Mouse (Mus musculus) frontal cortex, postnatal 25 days (tissue): ENCODE measurements around the gene Barx1.

Experiments used
- DNase-seq, 2 experiments: peaks; one replicate each; pipeline ENCODE4 v3.0.0; 2022; ENCODE audit warnings: low spot score in 2 of 2

Barx1 gene

DNA sequence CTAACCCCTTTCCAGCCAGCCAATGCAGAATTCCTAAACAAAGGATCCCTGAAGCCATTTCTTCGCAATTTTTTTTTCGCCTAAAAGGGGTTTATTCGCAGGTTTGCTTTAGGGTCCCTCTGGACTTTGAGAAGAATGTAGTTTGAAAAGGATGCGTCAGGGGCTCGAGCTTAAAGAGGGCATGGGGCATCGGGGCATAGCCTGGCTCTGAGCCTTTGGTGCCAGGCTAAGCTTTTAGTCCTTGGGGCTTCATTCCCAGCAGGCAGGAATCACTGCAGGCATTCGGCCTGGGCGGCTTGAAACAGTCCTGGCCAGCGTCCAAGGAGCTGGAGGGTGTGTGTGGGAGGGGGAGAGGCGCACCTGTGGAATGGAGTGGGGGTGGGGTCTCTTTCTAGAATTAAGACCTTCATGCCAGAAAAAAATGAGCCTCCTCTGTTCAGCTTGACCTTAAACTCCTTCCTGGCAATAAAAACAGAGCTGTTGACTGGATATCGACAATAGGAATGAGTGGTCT is 2.5 kb upstream of the Barx1 start:
- DNase-seq, result no peak

DNA sequence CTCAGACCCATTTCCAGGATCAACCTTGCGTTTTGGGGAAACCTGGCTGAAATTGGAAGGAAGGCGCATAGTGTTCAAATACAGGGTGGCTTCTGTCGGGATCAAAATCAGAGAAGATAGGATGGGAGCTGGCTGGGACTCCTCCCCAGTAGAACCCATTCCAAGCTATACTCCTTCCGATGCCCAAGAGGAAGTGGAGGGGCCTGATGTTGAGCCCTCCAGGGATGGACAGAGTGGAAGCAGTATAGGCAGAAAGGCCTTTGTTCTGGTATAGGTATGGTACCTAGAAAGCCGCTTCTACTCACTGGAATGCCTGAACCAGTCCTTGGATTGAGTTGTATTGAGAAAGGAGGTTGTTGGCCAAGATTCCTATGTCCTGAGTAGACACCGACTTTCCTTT is 2.1 kb upstream of the Barx1 start:
- no peak for DNase-seq

DNA sequence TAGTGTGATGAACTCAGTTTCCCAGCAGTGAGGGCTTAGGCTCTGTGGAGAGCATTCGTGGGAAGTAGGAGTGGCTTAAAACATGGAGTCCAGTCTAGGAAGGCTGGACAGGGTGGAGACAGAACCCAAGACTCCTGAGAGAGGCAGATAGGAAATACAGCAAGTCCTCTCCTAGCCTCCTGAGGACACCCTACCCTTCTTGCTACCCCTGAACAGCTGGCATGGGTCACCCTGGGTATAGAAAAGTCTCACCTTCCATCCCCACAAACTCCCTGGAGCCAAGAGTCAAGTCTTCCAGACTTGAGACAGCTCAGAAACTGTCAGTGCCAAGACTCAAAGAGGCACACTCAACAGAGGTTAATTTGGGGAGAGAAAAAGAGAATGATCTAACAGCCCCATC is 1.2 kb upstream of the Barx1 start:
- no peak for DNase-seq

GRCm38 (mm10) chr13:48663211-48663987 is 601 bp downstream of the Barx1 start:
- no peak for DNase-seq

GRCm38 (mm10) chr13:48663988-48664339 is 1.2 kb downstream of the Barx1 start:
- no peak for DNase-seq

GRCm38 (mm10) chr13:48664916-48665655 is 2.3 kb downstream of the Barx1 start:
- no peak for DNase-seq

DNA sequence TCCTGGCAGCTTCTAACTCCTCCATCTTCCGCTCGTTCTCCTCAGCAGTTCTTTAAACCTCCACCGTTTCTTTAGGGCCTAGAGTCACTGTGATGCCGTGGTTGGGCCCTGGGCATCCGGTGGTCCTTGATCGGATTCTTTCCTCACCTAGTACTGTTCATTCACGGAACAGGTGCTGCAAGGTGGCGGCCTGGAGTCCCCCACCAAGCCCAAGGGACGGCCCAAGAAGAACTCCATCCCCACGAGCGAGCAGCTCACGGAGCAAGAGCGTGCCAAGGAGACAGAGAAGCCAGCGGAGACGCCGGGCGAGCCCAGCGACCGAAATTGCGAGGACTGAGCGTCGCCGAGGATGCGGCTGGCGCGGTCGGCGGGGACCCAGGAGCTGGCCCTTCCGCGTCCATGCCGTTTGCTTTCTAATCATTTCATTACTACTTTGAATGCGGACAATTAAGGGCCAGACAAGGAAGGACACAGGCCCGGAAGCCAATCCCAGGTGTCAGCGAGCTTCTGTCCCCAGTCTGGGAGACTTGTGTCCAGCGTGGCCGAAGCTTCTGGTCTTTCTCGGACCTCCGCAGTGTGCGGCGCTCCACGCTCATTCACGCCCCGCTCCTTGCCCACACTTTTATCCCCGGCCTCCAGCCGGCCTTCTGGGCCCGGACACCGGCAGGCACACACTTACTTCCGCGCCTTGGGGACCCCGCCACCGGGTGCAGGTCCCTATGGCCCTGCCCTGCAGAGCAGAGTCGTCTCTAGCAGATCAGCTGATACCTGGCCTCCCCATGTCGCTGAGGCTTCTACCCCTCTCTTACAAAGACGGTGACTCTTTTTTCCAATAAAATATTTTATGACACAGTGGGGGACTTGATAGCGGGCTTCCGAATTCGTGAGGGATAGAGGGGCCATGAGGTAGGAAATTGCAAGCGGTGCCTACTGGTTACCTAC is 3.1 kb downstream of the Barx1 start:
- no peak for DNase-seq

- DNase-seq, result no peak
Observed at GRCm38 (mm10) chr13:48667461-48667860, 4.7 kb downstream of the Barx1 start.

- no peak for DNase-seq
Observed at GRCm38 (mm10) chr13:48668091-48668975, 5.5 kb downstream of the Barx1 start.

GRCm38 (mm10) chr13:48668976-48669534 is 6.3 kb downstream of the Barx1 start:
- no peak for DNase-seq

DNA sequence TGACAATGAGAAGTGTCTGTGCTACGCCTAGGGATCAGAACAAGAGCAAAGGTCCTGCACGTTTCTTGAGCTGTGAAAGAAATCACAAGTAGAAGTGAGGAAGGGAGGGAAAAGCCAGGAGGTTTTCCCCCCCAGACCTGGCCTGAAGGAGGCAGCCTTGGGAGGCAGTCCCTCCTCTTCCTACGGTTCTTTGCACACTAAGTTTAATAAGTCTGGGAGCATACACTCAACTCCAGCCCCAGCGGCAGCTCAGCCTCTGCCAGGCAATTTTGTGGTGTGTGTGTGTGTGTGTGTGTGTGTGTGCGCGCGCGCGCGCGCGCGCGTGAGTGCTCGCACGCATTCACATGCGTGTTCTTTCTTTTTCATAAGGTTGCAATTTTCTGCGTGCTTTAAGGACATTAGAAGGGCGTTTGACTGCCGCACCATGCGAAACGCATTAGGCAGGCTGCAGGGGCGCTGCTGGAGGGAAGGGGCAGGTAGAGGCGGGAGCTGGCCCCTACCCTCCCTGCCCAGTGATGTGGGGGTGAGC is 9.6 kb downstream of the Barx1 start:
- DNase-seq, result no peak

- no peak for DNase-seq
Observed at GRCm38 (mm10) chr13:48674609-48675008, 11.8 kb downstream of the Barx1 start.

- DNase-seq, result no peak
Observed at GRCm38 (mm10) chr13:48679351-48679750, 16.6 kb downstream of the Barx1 start.

DNA sequence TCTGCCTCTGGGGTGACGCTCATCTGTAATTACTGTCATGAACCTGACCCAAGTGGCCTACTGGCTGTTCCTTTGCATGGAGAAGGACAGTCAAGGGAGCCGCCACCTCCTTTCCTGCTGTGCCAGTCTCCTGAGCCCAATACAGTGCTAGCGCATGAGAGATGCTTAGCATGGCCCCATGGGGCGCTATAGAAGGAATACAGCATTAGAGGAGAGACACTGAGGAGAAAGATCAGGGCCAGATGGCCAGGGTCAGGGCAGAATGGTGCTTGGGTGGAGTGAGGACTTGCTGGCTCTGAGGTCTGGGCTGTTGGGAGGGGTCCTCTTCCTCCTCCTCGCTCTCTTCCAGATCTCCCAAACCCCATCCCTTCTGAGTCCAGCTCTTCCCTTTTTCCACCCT is 23.9 kb downstream of the Barx1 start:
- DNase-seq, result no peak

DNA sequence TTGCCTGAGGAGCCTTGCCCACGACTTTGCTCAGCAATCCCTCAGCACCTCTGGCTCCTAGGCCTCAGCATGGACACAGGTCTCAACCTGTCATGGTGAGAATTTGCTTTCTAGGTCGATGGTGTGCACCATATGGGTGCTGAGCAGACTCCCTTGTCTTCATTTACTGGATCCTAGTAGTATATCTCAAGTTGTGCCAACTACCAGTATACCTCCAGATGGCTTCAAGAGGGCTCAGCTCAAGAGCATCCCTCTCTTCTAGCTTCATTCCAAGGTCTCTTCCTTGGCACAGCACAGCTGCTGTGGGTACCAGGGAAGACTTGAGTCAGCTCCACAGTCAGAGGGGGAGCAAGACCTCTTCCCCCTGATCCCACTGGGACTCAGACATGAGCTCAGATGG is 29.2 kb downstream of the Barx1 start:
- DNase-seq, result no peak

GRCm38 (mm10) chr13:48694090-48695064 is 31.6 kb downstream of the Barx1 start:
- peak; percentile 5 to 19 for DNase-seq

- no peak for DNase-seq
Observed at GRCm38 (mm10) chr13:48706385-48706951, 43.7 kb downstream of the Barx1 start.

DNA sequence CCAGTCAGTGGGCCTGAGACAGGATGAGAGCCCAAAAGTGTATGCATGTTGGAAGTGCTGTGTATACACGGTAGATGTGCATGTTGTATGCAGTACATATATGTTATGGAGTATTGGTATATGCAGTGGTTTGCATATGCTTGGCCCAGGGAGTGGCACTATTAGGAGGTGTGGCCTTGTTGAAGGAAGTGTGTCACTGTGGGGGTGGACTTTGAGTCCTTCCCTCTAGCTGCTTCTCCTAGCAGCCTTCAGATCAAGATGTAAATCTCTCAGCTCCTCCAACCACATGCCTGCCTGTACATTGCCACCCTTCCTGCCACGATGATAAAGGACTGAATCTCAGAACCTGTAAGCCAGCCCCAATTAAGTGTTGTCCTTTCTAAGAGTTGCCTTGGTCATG is 49.9 kb downstream of the Barx1 start:
- no peak for DNase-seq

GRCm38 (mm10) chr13:48716075-48716474 is 53.3 kb downstream of the Barx1 start:
- no peak for DNase-seq
